Mouse (Mus musculus): ENCODE measurements around the gene Mrln.
A peak's percentile ranks its signal among the peaks of the same experiment; 100 is the strongest.
"Not testable (repeated sequence)": the region's sequence is repeated elsewhere in the genome, so short reads cannot be mapped to it uniquely, and the experiment has no call there.

Gene Mrln

GRCm38 (mm10) chr10:70195786-70196185, 8.7 kb upstream of the Mrln start:
- no peak for DNase-seq (ENCODE audit: low spot score)

GRCm38 (mm10) chr10:70196666-70197065, 7.8 kb upstream of the Mrln start:
- no peak for DNase-seq (ENCODE audit: low spot score)

- DNase-seq (ENCODE audit: low spot score), result no peak
These were observed 6.9 kb upstream of the Mrln start for GRCm38 (mm10) chr10:70197601-70198000.

GRCm38 (mm10) chr10:70198012-70198411, 6.5 kb upstream of the Mrln start:
- DNase-seq (ENCODE audit: low spot score), result no peak

GRCm38 (mm10) chr10:70198951-70199463, 5.5 kb upstream of the Mrln start:
- DNase-seq (ENCODE audit: low spot score), result no peak

- DNase-seq (ENCODE audit: low spot score), result no peak
These were observed 4.8 kb upstream of the Mrln start for GRCm38 (mm10) chr10:70199466-70200210.

GRCm38 (mm10) chr10:70200889-70201500, 3.5 kb upstream of the Mrln start:
- no peak for DNase-seq (ENCODE audit: low spot score)

GRCm38 (mm10) chr10:70211281-70211680, 6.8 kb downstream of the Mrln start:
- no peak for DNase-seq (ENCODE audit: low spot score)

GRCm38 (mm10) chr10:70220971-70221370, 16.5 kb downstream of the Mrln start:
- DNase-seq (ENCODE audit: low spot score), result no peak

GRCm38 (mm10) chr10:70222231-70222630, 17.8 kb downstream of the Mrln start:
- not testable (repeated sequence) for DNase-seq (ENCODE audit: low spot score)

GRCm38 (mm10) chr10:70224571-70224970, 20.1 kb downstream of the Mrln start:
- DNase-seq (ENCODE audit: low spot score), result no peak

- DNase-seq (ENCODE audit: low spot score), result no peak
These were observed 21.3 kb downstream of the Mrln start for GRCm38 (mm10) chr10:70225760-70226159.

- no peak for DNase-seq (ENCODE audit: low spot score)
These were observed 22.1 kb downstream of the Mrln start for GRCm38 (mm10) chr10:70226608-70227007.

- DNase-seq (ENCODE audit: low spot score), result no peak
These were observed 25.9 kb downstream of the Mrln start for GRCm38 (mm10) chr10:70230352-70230751.

GRCm38 (mm10) chr10:70237936-70238335, 33.5 kb downstream of the Mrln start:
- DNase-seq (ENCODE audit: low spot score), result no peak

GRCm38 (mm10) chr10:70242751-70243444, 38.4 kb downstream of the Mrln start:
- no peak for DNase-seq (ENCODE audit: low spot score)

GRCm38 (mm10) chr10:70244921-70245558, 40.6 kb downstream of the Mrln start, which contains the start of gene Slc16a9:
Slc16a9 (plus strand) TSS chr10:70245100.
- DNase-seq (ENCODE audit: low spot score), result peak; percentile 72

- peak; percentile 28 for DNase-seq (ENCODE audit: low spot score)
These were observed 41.1 kb downstream of the Mrln start for GRCm38 (mm10) chr10:70245559-70245945.

- no peak for DNase-seq (ENCODE audit: low spot score)
These were observed 41.6 kb downstream of the Mrln start for GRCm38 (mm10) chr10:70246076-70246475.

GRCm38 (mm10) chr10:70250354-70250753, 45.9 kb downstream of the Mrln start:
- no peak for DNase-seq (ENCODE audit: low spot score)

GRCm38 (mm10) chr10:70250766-70251165, 46.3 kb downstream of the Mrln start:
- no peak for DNase-seq (ENCODE audit: low spot score)

- DNase-seq (ENCODE audit: low spot score), result no peak
These were observed 50.2 kb downstream of the Mrln start for GRCm38 (mm10) chr10:70254666-70255065.

Data from ovary, postnatal 36 days (tissue).